Mouse (Mus musculus) neural tube, embryonic 10.5 days (tissue): ENCODE measurements around the gene Cfap97d2.

Source experiments
- DNase-seq: peaks from one replicate; pipeline ENCODE4 v3.0.0-alpha.2; 2017; ENCODE audit warnings: low spot score; ENCODE audit errors: extremely low spot score

Cfap97d2 gene

DNA sequence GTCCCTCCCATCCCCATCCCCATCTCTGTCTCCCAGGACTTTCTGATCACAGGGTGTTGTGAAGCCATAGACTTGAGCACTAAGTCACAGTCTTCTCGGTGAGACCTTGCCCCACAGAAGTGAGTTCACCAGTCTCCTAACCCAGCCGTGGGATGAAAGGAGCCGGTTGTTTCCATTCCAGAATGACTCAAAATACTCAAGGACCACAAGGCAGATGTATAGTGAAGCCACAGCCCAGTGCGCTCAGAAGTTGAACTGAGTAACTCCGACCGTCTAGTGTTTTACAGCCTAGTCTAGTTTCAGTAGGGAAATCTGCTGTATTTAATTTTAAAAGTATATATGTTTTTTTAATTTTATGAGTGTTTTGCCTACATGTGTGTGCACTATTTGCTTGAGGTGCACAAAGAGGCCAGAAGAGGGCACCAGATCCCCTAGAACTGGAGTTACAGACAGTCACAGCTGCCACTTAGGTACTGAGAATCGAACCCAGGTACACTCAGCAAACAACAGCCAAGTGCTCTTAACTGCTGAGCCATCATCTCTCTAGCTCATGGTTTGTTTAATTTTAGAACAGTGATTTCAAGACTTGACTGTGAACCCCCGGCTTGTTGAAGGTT is 18.5 kb upstream of the Cfap97d2 start:
- DNase-seq: no peak

GRCm38 (mm10) chr8:13687941-13688340 is 17.7 kb upstream of the Cfap97d2 start:
- no peak for DNase-seq

DNA sequence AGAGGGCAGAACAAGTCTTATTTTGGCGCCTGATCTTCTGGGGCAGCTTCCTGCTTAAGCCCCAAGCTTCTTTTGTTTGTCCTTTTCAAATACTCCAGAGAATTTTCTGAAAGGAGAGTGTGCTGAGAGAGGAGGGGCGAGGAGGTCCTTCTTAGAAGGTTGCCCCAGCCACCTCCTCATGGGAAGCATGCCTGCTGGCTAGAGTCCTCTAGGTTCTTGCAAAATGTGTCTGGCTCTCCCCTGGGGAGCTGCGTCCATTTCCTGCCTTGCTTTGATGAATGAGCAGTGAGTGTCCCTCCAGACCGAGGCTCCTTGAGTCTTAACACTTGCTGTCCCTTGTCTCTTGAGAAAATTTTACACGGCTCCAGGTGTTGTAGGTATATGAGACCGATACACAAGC is 17.2 kb upstream of the Cfap97d2 start:
- DNase-seq: no peak

DNA sequence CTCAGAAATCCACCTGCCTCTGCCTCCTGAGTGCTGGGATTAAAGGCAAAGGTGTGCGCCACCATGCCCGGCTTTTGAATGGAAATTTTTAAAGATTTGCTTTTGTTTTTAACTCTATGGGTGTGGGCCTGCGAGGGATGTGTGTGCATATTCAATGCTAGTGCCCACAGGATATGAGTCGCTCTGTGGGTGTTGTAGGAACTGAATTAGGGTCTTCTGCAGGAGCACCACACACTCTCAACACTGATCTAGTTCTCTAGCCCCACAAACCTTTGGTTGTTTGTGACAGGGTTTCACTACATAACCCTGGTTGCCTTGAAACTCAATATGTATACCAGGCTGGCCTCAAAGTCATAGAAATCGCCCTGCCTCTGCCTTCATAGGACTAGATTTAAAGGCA is 16.4 kb upstream of the Cfap97d2 start:
- no peak for DNase-seq

GRCm38 (mm10) chr8:13692302-13693066 is 13.2 kb upstream of the Cfap97d2 start:
- DNase-seq: no peak

- no peak for DNase-seq
Observed at GRCm38 (mm10) chr8:13694735-13695134, 11.0 kb upstream of the Cfap97d2 start.

DNA sequence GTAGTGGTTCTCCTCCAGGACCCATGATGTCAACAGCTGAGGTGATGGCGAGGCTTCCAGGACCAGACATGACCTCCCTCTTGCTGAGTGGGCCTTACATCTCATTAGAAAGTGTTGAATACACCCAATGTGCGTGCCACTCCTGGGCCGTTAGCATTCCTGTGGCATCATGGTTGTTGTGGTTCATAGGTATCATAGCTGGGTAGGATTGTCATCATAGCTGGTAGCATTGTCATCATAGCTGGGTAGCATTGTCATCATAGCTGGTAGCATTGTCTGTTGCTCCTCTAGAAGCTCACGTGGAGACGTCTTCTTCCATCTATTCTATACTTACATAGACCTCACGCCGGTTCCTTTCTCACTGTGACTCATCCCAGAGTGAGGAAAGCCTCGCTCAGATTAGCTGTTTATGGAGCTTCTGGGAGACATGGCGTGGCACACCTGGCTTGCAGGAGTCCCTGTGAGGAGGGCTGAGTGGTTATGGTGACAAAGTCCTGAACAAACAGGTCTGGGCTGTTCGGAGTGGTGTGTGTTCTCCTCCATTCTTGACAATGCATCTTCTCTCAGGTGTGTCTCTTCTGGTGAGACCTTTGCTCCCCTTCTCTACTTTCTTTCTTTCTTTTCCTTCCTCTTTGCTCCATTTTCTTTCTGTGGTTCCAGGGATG is 10.4 kb upstream of the Cfap97d2 start:
- DNase-seq: no peak

DNA sequence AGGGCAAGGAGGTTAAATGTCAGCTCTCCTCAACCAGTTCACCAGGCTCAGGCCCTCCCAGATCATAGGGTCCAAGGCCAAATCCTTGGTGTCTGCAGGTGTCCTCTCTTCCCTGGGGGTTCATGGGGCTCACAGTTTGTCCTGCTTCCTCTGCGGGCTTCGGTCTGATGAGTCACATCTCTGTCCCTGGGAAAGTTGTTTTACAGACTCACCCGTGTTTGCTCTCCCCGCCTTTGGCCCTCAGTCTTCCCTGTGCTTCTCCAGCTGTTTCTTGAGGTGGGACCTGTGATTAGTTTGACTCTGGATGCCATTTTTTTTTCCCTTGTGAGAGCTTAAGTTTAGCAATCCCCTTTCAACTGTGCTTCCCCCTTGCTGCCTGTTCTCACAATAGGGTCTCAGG is 9.5 kb upstream of the Cfap97d2 start:
- no peak for DNase-seq

DNA sequence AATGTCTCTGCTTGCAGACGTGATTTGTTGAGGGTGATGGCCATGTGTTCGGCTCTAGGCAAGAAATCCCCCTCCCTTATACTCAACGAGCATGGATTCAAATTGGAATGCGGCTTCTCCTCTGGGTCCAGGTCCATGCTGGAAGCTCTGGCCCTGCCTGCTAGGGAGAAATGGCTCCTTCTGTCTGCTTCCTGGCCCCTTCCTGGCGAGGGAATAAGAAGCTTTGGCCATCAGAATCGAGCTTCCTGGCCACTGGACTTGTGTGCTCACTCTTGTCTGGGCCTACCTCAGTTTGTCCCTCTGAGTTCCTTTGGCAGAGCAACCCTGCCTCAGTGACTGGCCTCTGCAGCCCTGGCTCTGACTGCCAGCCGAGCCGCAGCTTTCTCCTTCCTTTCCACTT is 8.5 kb upstream of the Cfap97d2 start:
- DNase-seq: no peak

DNA sequence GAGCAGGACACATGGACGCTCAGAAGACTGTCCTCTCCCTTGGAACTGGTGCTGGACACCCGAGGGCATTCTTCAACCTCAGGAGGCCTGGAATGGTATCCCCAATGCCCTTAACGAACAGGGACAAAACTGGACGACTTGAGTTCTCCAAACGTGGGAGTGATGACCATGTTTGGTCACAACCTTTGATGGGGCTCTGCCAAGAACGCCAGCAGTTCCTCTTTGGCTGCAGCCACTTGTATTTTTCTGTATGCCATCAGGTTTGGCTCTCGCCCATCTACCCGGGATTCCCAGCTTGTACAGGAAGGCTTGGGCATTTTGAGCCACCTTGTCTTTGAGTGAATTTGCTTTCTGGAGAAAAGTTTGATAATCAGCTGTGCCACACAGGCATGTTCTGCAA is 8.0 kb upstream of the Cfap97d2 start:
- DNase-seq: no peak

DNA sequence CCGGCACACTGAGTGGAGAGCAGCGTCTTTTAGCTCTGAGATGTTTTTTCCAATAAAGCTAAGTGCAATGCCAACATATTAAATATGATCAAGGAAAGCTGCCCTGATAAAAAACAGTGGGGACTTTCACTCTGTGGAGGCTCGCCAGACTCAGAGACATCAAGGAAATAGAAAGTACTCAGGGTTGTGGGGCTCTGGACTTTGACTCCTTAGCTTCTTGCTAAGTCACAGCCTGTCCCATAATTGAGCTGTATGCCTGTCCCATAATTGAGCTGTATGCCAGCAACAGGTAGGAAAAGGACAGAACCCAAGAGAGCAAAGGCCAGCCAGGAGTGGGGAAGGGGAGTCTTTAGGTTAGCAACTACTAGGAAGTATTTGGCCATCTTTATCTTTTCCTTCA is 7.4 kb upstream of the Cfap97d2 start:
- no peak for DNase-seq

GRCm38 (mm10) chr8:13699323-13699949 is 6.3 kb upstream of the Cfap97d2 start:
- no peak for DNase-seq

- no peak for DNase-seq
Observed at GRCm38 (mm10) chr8:13702755-13703154, 2.9 kb upstream of the Cfap97d2 start.

- DNase-seq: no peak
Observed at GRCm38 (mm10) chr8:13703756-13704155, 1.9 kb upstream of the Cfap97d2 start.

DNA sequence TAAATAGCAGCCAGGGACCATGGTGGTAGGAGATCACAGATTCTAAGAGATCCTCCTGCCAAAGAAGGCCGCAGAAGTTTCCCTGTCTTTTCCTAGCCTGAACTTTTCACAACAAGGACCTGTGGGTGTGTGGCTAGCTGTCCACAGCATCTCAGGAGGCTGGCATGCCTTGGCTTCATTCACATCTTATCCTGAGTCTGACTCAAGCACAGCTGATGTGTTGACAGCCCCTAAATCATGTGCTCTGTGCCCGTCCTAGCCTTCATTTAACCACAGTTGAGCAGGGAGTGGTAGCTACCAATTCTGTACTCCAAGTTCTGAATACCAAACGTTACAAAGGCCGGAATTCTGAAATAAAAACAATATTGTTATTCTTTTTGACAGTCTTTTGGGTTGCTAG is 1.4 kb upstream of the Cfap97d2 start:
- no peak for DNase-seq

- no peak for DNase-seq
Observed at GRCm38 (mm10) chr8:13706918-13707317, 1.2 kb downstream of the Cfap97d2 start.

GRCm38 (mm10) chr8:13708514-13708913 is 2.8 kb downstream of the Cfap97d2 start:
- no peak for DNase-seq

DNA sequence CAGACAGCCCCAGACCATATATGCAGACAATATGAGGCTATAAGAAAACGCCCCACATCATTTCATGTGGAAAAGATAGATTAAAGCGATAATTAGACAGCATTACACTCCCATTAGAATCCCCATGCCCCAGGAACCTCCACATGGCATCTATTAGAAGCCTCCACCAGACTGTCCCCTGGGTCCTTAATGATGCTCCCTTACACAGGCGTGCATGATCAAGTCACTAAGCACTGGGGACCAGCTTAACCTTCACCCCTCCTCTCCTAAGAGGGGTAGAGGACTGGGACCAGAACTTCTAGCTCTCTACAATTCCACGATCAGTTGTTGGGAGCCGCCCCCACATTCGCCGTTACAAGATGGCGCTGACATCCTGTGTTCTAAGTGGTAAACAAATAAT is 13.3 kb downstream of the Cfap97d2 start:
- DNase-seq: no peak

- DNase-seq: no peak
Observed at GRCm38 (mm10) chr8:13725722-13726121, 20.0 kb downstream of the Cfap97d2 start.

DNA sequence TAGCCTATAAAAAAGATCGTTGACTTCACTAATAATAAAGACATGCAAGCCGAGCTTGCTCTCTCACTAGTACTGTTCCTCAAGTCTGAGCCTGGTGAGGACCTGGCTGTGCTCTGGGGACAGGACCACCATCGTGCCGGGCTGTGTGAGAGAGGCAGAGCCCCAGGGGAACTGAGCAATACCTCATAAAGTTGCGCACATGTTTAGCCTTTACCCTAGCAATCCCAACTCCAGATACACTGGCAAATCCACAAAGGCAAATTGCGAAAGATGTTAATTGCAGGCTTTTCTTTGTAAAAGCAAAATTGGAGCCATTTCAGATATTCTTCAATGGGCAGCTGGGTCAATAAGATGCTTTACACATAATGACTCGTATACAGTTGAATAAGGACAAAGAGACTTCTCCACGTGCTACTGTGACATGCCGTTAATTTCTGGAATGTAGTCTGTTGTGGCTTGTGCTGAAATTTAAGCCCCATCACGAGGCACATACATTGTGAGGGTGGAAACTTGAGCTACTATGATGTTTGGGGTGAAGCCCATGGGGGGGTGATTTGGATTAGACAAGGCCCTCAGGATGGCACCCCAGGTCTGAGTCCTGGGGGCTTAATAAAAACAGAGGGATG is 21.9 kb downstream of the Cfap97d2 start:
- DNase-seq: no peak

DNA sequence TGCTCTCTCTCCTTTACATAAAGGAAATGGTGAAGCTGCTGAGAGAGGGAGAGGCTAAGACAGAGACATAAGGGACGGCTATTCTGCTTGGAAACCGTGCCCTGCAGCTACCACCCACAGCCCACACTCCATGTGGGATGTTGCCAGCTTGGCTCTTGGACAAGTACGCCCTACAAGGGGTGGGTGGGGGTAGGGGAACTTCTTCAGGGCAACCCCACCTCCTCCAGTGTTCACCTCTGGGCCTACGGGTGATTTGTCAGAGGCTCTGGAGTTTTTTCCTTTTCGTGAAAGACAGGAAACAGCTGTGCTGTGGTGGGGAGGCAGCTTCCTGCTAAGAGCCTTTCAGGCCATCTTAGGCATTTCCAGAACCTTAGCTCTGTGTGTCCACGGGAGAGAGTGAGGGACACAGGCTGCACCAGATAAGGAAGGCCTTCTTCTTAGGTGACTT is 34.7 kb downstream of the Cfap97d2 start:
- no peak for DNase-seq
